Mouse (Mus musculus) midbrain, postnatal 0 days (tissue): Measurements from ENCODE around the gene Tpk1. TPM values are rescaled to one million over a fixed set of nuclear protein-coding genes. Genes with fewer than 3 reads are reported as not detected.

Source experiments
- ATAC-seq: fragments of 200-750 bp; cut with Nextera tagmentation; 2 replicates; pipeline ENCODE4 v1.8.0; 2017; ENCODE audit warnings: moderate number of reproducible peaks, mild to moderate bottlenecking, moderate TSS enrichment, moderate library complexity; ENCODE audit not compliant: low FRiP score
- DNase-seq: peaks from one replicate; pipeline ENCODE4 v3.0.0-alpha.2; 2015; ENCODE audit warnings: low spot score
- H3K27ac ChIP-seq: fragments of 300-500 bp; sonication (generic); 2 replicates; pipeline ENCODE4 v1.5.1; 2014; ENCODE audit warnings: low read depth, mild to moderate bottlenecking, low read length, mixed read lengths
- H3K27me3 ChIP-seq: fragments of 300-500 bp; sonication (generic); 2 replicates; pipeline ENCODE4 v1.6.1; 2014; ENCODE audit warnings: low read length, control low read depth, mixed read lengths; ENCODE audit not compliant: insufficient read depth
- H3K36me3 ChIP-seq: fragments of 300-500 bp; sonication (generic); 2 replicates; pipeline ENCODE4 v1.6.1; 2014; ENCODE audit warnings: low read length, control low read depth, mixed read lengths; ENCODE audit not compliant: insufficient read depth
- H3K4me1 ChIP-seq: fragments of 300-500 bp; sonication (generic); 2 replicates; pipeline ENCODE4 v1.6.1; 2014; ENCODE audit warnings: mild to moderate bottlenecking, control low read depth, antibody characterized with exemption, low read length, mixed read lengths; ENCODE audit not compliant: insufficient read depth
- H3K4me2 ChIP-seq: fragments of 300-500 bp; sonication (generic); 2 replicates; pipeline ENCODE4 v1.6.1; 2014; ENCODE audit warnings: low read depth, mild to moderate bottlenecking, low read length, mixed read lengths; ENCODE audit not compliant: poor library complexity, severe bottlenecking
- H3K4me3 ChIP-seq: fragments of 300-500 bp; sonication (generic); 2 replicates; pipeline ENCODE4 v1.5.1; 2014; ENCODE audit warnings: low read depth, mild to moderate bottlenecking, low read length, moderate library complexity
- H3K9ac ChIP-seq: fragments of 300-500 bp; sonication (generic); replicated peaks from 2 replicates; pipeline ENCODE4 v1.6.1; 2014; ENCODE audit warnings: mild to moderate bottlenecking, low read length, moderate library complexity, mixed read lengths; ENCODE audit not compliant: poor library complexity, severe bottlenecking
- H3K9me3 ChIP-seq: fragments of 300-500 bp; sonication (generic); 2 replicates; pipeline ENCODE4 v1.6.1; 2016; ENCODE audit warnings: low read length, control low read depth
- CTCF ChIP-seq: IDR thresholded peaks from 2 replicates; pipeline ENCODE4 v1.5.1; 2016; ENCODE audit warnings: antibody characterized with exemption, mild to moderate bottlenecking
- WGBS: fragments of 180-500 bp; shearing (Covaris S2); extraction: QIAGEN DNeasy Blood & Tissue Kit; methylation state at CpG from one replicate; pipeline ENCODE4 v1.1.7; 2014; 5-methylcytosine and 5-hydroxymethylcytosine counted together
- polyA plus RNA-seq: library from polyadenylated mRNA; unstranded; fragments of >200 nt; fragmentation: Nextera tagmentation; extraction: Ambion mirVana; gene quantifications from 2 replicates; pipeline ENCODE4 v1.2.1, GENCODE M21; 2015
- total RNA-seq: library from RNA; depleted of rRNA; stranded (reverse); fragments of >200 nt; gene quantifications from 2 replicates; pipeline ENCODE4 v1.2.3, GENCODE M21; 2014

Tpk1 gene
- total and polyA plus RNA-seq, 2 experiments from 2014 or later: 4.4 to 6.0 TPM

GRCm38 (mm10) chr6:43349083-43349482 lies 317.0 kb downstream of the Tpk1 start:
- H3K4me3 ChIP-seq: no peak overlapping the region
- no peak overlapping the region for H3K9ac ChIP-seq
- no peaks in the 10 kb centered on the region for H3K4me1 ChIP-seq
- no peak overlapping the region for H3K27ac ChIP-seq
- H3K9me3 ChIP-seq: no peaks in the 10 kb centered on the region
- WGBS: 69% methylated on average over 4 of the region's 4 CpGs
- no peak overlapping the region for H3K4me2 ChIP-seq
- no peaks in the 10 kb centered on the region for H3K27me3 ChIP-seq
- no peak for TF ChIP-seq CTCF
- DNase-seq (no peak), ATAC-seq (no peak)
- H3K36me3 ChIP-seq: no peaks in the 10 kb centered on the region

GRCm38 (mm10) chr6:43347637-43348036 lies 318.4 kb downstream of the Tpk1 start:
- peak; percentile 47 for TF ChIP-seq CTCF
- Histone ChIP-seq H3K9ac (no peak overlapping the region), H3K36me3 (no peaks in the 10 kb centered on the region), H3K9me3 (no peaks in the 10 kb centered on the region), H3K27ac (no peak overlapping the region), H3K4me3 (no peak overlapping the region), H3K4me1 (no peaks in the 10 kb centered on the region), H3K4me2 (no peak overlapping the region), H3K27me3 (no peaks in the 10 kb centered on the region)
- DNase-seq (no peak), ATAC-seq (no peak)
- WGBS: 98% methylated on average over 1 of the region's 1 CpGs

- no peak for TF ChIP-seq CTCF
- Histone ChIP-seq H3K4me1 (no peaks in the 10 kb centered on the region), H3K4me2 (no peak overlapping the region), H3K27ac (no peak overlapping the region), H3K9me3 (no peaks in the 10 kb centered on the region), H3K27me3 (no peaks in the 10 kb centered on the region), H3K4me3 (no peak overlapping the region), H3K36me3 (no peaks in the 10 kb centered on the region), H3K9ac (no peak overlapping the region)
- DNase-seq (no peak), ATAC-seq (no peak)
- 80% methylated on average over 1 of the region's 1 CpGs for WGBS
Measured at GRCm38 (mm10) chr6:43343006-43343405, 323.1 kb downstream of the Tpk1 start.

GRCm38 (mm10) chr6:43342386-43342785 lies 323.7 kb downstream of the Tpk1 start:
- ATAC-seq (no peak), DNase-seq (peak; percentile 24)
- WGBS: 77% methylated on average over 2 of the region's 2 CpGs
- H3K9me3 ChIP-seq: no peaks in the 10 kb centered on the region
- no peaks in the 10 kb centered on the region for H3K4me1 ChIP-seq
- H3K4me2 ChIP-seq: no peak overlapping the region
- no peak for TF ChIP-seq CTCF
- H3K27me3 ChIP-seq: no peaks in the 10 kb centered on the region
- H3K9ac ChIP-seq: no peak overlapping the region
- H3K4me3 ChIP-seq: no peak overlapping the region
- H3K36me3 ChIP-seq: no peaks in the 10 kb centered on the region
- H3K27ac ChIP-seq: no peak overlapping the region

- Histone ChIP-seq H3K4me3 (no peak overlapping the region), H3K27me3 (no peaks in the 10 kb centered on the region), H3K27ac (no peak overlapping the region), H3K4me2 (no peak overlapping the region), H3K36me3 (no peaks in the 10 kb centered on the region), H3K9me3 (no peaks in the 10 kb centered on the region), H3K9ac (no peak overlapping the region), H3K4me1 (no peaks in the 10 kb centered on the region)
- TF ChIP-seq CTCF: no peak
- 76% methylated on average over 2 of the region's 2 CpGs for WGBS
- ATAC-seq: no peak
- DNase-seq: no peak
Measured at GRCm38 (mm10) chr6:43338804-43339203, 327.3 kb downstream of the Tpk1 start.

- H3K27ac ChIP-seq: no peak overlapping the region
- H3K9me3 ChIP-seq: no peaks in the 10 kb centered on the region
- peak; percentile 66 for DNase-seq
- H3K4me3 ChIP-seq: no peak overlapping the region
- H3K36me3 ChIP-seq: no peaks in the 10 kb centered on the region
- no peak overlapping the region for H3K4me2 ChIP-seq
- no peak for TF ChIP-seq CTCF
- H3K27me3 ChIP-seq: no peaks in the 10 kb centered on the region
- WGBS: 37% methylated on average over 10 of the region's 10 CpGs
- H3K4me1 ChIP-seq: no peaks in the 10 kb centered on the region
- peak; percentile 41 for ATAC-seq
- no peak overlapping the region for H3K9ac ChIP-seq
Measured at GRCm38 (mm10) chr6:43337491-43337961, 328.6 kb downstream of the Tpk1 start.
